Mouse (Mus musculus): ENCODE measurements around the gene Tle4.

GRCm38 (mm10) chr19:14563273-14563959 lies 34.4 kb downstream of the Tle4 start:
- TF ChIP-seq CTCF (IDR thresholded peaks at IDR 0.05; ENCODE audit: insufficient read depth, low read length): no peak
- no peak for TF ChIP-seq POLR2A (IDR thresholded peaks at IDR 0.05; ENCODE audit: borderline replicate concordance, extremely low read depth, low read depth, low read length)

Data from lung, adult 2 months (tissue).